11 mouse cellular contexts compared by ENCODE assay signal in the genomic region with DNA sequence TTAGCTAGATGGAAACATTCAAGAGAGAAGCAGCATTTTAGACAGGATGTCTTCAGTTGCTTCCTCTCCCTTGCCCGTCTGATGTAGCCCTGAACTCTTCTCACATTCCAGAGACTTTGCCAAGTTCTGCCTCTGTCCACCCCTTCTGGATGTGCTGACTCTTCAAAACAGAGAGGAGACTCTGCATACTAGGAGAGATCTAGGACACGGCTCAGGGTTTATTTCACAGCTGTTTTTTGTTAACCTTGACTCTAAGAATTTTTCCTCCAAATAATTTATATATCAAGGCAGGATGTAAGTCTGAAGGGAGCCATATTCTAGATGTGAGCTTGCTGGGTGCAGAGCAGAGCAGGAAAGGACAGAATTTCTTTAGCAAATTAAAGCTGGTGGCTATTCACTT.
DNase-seq lines count a peak whose midpoint lies in the region; ATAC-seq and TF ChIP-seq lines count a peak whose summit lies in the region.
"Had no signal": no experiment of that assay in that cellular context is flagged by ENCODE, and none has a peak within 500 bp of the region (broad histone marks: within the 10 kb centered on the region; RNA-seq: fewer than 3 reads in every experiment).

No protein-coding gene starts in this region.

- intact Hi-C loops in gastrocnemius, postnatal 36 days (cut with DNase I) = no loop called here

- WGBS in lung, postnatal 0 days = 21% methylated on average over 2 of the region's 2 CpGs
- 69% methylated on average over 2 of the region's 2 CpGs for WGBS in forebrain, embryonic 12.5 days

- H3K27ac ChIP-seq in lung, postnatal 0 days (ENCODE audit: low read length) = no peak overlapping the region
- no peak overlapping the region for H3K27ac ChIP-seq in forebrain, embryonic 12.5 days

- H3K4me3 ChIP-seq in lung, postnatal 0 days (ENCODE audit: low read depth, low read length) = no peak overlapping the region
- H3K4me3 ChIP-seq in forebrain, embryonic 12.5 days (replicated peaks) = no peak overlapping the region

- no peaks in the 10 kb centered on the region for H3K36me3 ChIP-seq in lung, postnatal 0 days (ENCODE audit: insufficient read depth, low read length)
- H3K36me3 ChIP-seq in forebrain, embryonic 12.5 days (replicated peaks) = no peaks in the 10 kb centered on the region

- H3K9ac ChIP-seq in lung, postnatal 0 days (replicated peaks; ENCODE audit: low read depth) = no peak overlapping the region
- H3K9ac ChIP-seq in forebrain, embryonic 12.5 days = no peak overlapping the region

- H3K9me3 ChIP-seq in lung, postnatal 0 days (ENCODE audit: low read length) = no peaks in the 10 kb centered on the region
- H3K9me3 ChIP-seq in forebrain, embryonic 12.5 days = no peaks in the 10 kb centered on the region

- no peaks in the 10 kb centered on the region for H3K4me1 ChIP-seq in lung, postnatal 0 days (ENCODE audit: insufficient read depth, low read depth, low read length)
- H3K4me1 ChIP-seq in forebrain, embryonic 12.5 days = peaks cover 16% of the 10 kb centered on the region

- no peak for TF ChIP-seq EP300 in lung, postnatal 0 days (IDR thresholded peaks at IDR 0.05)

- H3K27me3 ChIP-seq in lung, postnatal 0 days (replicated peaks; ENCODE audit: insufficient read depth, low read length) = no peaks in the 10 kb centered on the region
- no peaks in the 10 kb centered on the region for H3K27me3 ChIP-seq in forebrain, embryonic 12.5 days

- DNase-seq in gastrocnemius, adult 18-20 months (ENCODE audit: low spot score) = peak; percentile 35
- no peak for DNase-seq in gastrocnemius, postnatal 36 days
- peak; percentile 24 for DNase-seq in lung, postnatal 0 days (ENCODE audit: low spot score)
- DNase-seq in lung, postnatal 4 days = no peak
- DNase-seq in kidney, adult 9 months = peak; percentile 49
- DNase-seq in skeletal muscle tissue, adult 2 months (ENCODE audit: low read depth, low spot score) = peak; percentile 59
- no peak for DNase-seq in c-Kit-positive CD71-positive TER-119-positive erythroid progenitor cells, embryonic 14.5 days (ENCODE audit: low spot score)
- DNase-seq: cerebellum, adult 2 months; left cerebral cortex, postnatal 4 days; right cerebral cortex, postnatal 4 days had no signal

- no peak overlapping the region for H3K4me2 ChIP-seq in lung, postnatal 0 days (replicated peaks; ENCODE audit: low read depth, low read length)
- no peak overlapping the region for H3K4me2 ChIP-seq in forebrain, embryonic 12.5 days

- TF ChIP-seq CTCF in lung, postnatal 0 days (IDR thresholded peaks at IDR 0.05) = no peak

- ATAC-seq in lung, postnatal 0 days = no peak
- no peak for ATAC-seq in forebrain, embryonic 12.5 days (ENCODE audit: low FRiP score)

Comparison
In these comparisons a context has a peak if more than half of its experiments do, and no peak if none do; other contexts are left out.
1. DNase-seq: peak in gastrocnemius, adult 18-20 months (single experiment), lung, postnatal 0 days (single experiment), kidney, adult 9 months (single experiment) and skeletal muscle tissue, adult 2 months (single experiment); none in gastrocnemius, postnatal 36 days (0 of 2), lung, postnatal 4 days (0 of 2) and c-Kit-positive CD71-positive TER-119-positive erythroid progenitor cells, embryonic 14.5 days (single experiment).